Mouse (Mus musculus) kidney, adult 2 months (tissue): ENCODE measurements at regions not wholly inside any gene's neighbourhood (a gene's known extent, or its start where the extent isn't known, plus 50 kb on each side); places are given as distances from the start of the nearest gene placed in this dataset.

ENCODE experiments used
- DNase-seq: peaks from one replicate; pipeline ENCODE4 v3.0.0; 2021
- H3K27ac ChIP-seq: fragments of 200-500 bp; 2 replicates; pipeline ENCODE4 v1.5.1; 2012; ENCODE audit warnings: low read depth, low read length, control low read depth, inconsistent platforms; ENCODE audit not compliant: insufficient read depth
- H3K27me3 ChIP-seq: fragments of 200-500 bp; replicated peaks from 2 replicates; pipeline ENCODE4 v1.6.1; 2012; ENCODE audit warnings: mild to moderate bottlenecking, moderate library complexity, low read length, inconsistent platforms; ENCODE audit not compliant: control insufficient read depth, insufficient read depth
- H3K36me3 ChIP-seq: fragments of 200-500 bp; 2 replicates; pipeline ENCODE4 v1.6.1; 2012; ENCODE audit warnings: mild to moderate bottlenecking, moderate library complexity, low read length, inconsistent platforms; ENCODE audit not compliant: control insufficient read depth, insufficient read depth
- H3K4me1 ChIP-seq: fragments of 200-500 bp; 2 replicates; pipeline ENCODE4 v1.6.1; 2011; ENCODE audit warnings: low read length; ENCODE audit not compliant: control insufficient read depth, insufficient read depth
- H3K4me3 ChIP-seq: fragments of 200-500 bp; 2 replicates; pipeline ENCODE4 v1.5.1; 2011; ENCODE audit warnings: mild to moderate bottlenecking, low read depth, low read length, control low read depth; ENCODE audit not compliant: insufficient read depth
- CTCF ChIP-seq: fragments of 200-500 bp; conservative IDR thresholded peaks from 2 replicates; pipeline ENCODE4 v1.5.1; 2011; ENCODE audit warnings: low read depth, mild to moderate bottlenecking, control low read depth, low read length, moderate library complexity, mixed read lengths; ENCODE audit not compliant: insufficient read depth, insufficient read length
- POLR2A ChIP-seq: fragments of 200-500 bp; IDR thresholded peaks from one replicate; pipeline ENCODE4 v1.6.1; 2011; ENCODE audit warnings: low read depth, low read length, control low read depth
- WGBS: fragments of 180-500 bp; shearing (Covaris S2); methylation state at CpG from one replicate; pipeline ENCODE4 v1.1.7; 2018; 5-methylcytosine and 5-hydroxymethylcytosine counted together

DNA sequence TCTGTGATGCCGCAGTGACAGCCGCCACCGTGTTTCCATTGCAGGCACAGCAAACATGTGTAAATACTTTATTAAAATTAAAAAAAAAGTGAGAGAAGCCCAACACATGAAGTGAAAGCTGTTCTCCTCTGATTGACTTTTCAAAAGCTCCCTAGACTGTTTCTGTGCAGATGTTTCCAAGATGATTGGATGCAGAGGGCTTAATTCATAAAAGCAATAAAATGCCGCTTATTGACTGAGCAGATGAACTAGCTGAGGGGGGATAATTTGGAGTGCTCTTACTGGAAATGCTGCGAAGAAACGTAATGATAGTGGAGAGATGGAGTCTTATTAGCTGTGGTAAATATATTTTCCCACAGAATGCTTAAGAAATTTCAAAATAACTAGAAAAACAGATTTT is 170.4 kb downstream of the Rnf144a start:
- Histone ChIP-seq H3K4me3 (no peak overlapping the region), H3K27ac (no peak overlapping the region), H3K4me1 (no peaks in the 10 kb centered on the region), H3K36me3 (no peaks in the 10 kb centered on the region), H3K27me3 (no peaks in the 10 kb centered on the region)
- no peak for DNase-seq
- no peak for TF ChIP-seq CTCF
- no peak for TF ChIP-seq POLR2A
- 93% methylated on average over 6 of the region's 6 CpGs for WGBS

DNA sequence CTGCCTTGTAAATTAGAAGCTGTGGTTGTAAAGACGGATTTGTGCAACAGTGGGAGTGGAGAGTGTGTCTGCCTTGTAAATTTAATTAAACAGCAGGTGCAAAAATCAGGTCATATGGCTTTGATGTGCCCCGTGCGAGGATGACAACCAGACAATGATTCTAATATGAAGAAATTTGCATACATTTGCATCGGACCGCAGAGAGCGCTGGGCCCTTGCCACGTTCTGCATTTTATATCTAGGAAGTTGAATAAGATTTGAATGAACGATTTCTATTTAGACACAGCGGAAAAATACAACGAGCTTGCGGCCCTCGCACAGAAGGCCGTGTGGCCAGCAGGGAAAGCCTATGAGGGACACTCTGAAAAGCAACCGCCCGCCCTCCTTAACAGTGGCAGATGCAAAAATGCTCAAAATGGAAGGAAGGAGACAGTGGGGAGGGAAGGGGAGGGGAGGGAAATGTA is 187.5 kb downstream of the Rnf144a start:
- Histone ChIP-seq H3K36me3 (no peaks in the 10 kb centered on the region), H3K4me1 (no peaks in the 10 kb centered on the region), H3K27ac (no peak overlapping the region), H3K27me3 (no peaks in the 10 kb centered on the region), H3K4me3 (no peak overlapping the region)
- no peak for DNase-seq
- 87% methylated on average over 15 of the region's 15 CpGs for WGBS
- no peak for TF ChIP-seq POLR2A
- TF ChIP-seq CTCF: no peak

DNA sequence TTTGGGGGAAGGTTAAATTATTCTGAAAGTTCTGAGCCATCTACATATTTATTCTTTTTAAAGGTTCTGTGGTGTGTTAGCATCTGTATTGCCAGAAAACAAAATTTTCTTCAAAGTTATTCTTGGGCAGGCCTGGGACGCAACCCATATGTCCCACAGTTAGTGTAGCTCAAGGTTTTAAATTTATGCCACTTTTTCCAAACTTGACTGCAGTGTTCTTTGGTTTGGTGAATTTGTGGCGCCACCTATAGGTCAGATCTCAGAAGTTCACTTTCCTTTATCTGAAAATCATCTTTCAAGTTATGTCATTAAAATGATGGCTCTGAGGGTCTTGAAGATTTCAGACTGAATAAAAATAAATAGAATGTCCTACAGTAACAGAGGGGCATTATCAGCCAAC is 188.7 kb downstream of the Rnf144a start:
- 1% methylated on average over 2 of the region's 2 CpGs for WGBS
- Histone ChIP-seq H3K4me1 (no peaks in the 10 kb centered on the region), H3K27ac (no peak overlapping the region), H3K4me3 (no peak overlapping the region), H3K36me3 (no peaks in the 10 kb centered on the region), H3K27me3 (no peaks in the 10 kb centered on the region)
- TF ChIP-seq POLR2A (no peak), CTCF (0 out of 2 replicates have a peak, but pooled peaks have one; percentile 3)
- DNase-seq: peak; percentile 17

DNA sequence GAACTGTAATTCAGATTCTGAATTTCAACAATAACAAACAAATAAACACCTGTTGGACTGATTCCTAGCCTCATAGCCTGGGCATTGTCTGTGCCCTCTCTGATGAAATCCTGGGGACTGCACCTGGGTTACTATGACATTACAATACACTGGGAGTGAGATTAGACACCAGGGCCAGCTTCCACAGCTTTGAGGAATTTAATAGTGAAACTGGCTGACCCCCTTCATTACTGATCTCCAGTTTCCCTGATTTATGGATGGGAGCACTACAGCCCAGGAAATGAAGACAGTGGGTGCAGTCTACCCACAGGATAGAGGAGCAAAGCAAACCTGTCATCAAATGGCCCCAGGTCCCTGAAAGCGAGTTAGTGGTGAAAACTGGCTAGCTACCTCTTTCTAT is 202.6 kb downstream of the Rnf144a start:
- H3K4me3 ChIP-seq: no peak overlapping the region
- TF ChIP-seq CTCF (no peak), POLR2A (no peak)
- no peak for DNase-seq
- H3K4me1 ChIP-seq: no peaks in the 10 kb centered on the region
- 40% methylated on average over 1 of the region's 1 CpGs for WGBS
- H3K27ac ChIP-seq: no peak overlapping the region
- H3K36me3 ChIP-seq: no peaks in the 10 kb centered on the region
- no peaks in the 10 kb centered on the region for H3K27me3 ChIP-seq

DNA sequence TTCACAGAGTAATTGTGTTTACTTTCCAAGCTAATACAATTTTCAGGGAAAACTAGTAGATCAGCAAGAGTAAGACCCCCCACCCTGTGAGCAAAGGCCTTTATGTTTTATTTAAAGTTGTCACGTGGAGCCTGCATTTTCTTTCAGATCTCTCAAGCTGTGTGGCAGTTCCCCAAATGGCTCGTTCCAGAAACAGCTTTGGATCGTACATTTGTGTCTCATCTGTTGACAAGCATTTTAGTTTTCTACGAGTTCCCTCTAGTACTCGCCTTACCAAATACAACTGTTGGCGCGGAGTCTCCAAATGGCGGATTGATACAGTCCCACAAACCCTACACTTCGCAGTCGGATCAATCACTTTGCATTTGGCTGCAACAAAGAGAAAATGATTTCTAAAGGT is 203.6 kb downstream of the Rnf144a start:
- no peak overlapping the region for H3K27ac ChIP-seq

DNA sequence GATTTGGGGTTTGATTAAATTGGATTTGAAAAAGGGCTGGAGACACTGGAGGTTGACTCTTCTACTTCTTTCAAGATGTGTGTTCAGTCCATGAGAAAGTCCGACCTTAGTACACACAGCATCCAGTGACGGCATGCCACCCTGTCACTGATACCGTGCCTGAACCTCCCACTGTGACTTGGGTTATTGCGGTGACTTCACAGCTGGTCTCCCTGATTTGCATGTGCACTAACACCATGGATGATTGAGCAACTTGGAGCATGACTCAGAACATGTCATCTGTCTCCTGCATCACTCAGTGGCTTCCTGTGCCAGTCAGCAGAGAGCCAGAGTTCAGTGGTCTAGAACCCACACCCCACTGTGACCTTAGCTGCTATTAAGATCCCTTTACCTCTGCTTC is 208.3 kb downstream of the Rnf144a start:
- no peak overlapping the region for H3K27ac ChIP-seq
- TF ChIP-seq CTCF (no peak), POLR2A (no peak)
- 54% methylated on average over 4 of the region's 4 CpGs for WGBS
- no peaks in the 10 kb centered on the region for H3K27me3 ChIP-seq
- no peaks in the 10 kb centered on the region for H3K36me3 ChIP-seq
- DNase-seq: no peak
- H3K4me1 ChIP-seq: no peaks in the 10 kb centered on the region
- H3K4me3 ChIP-seq: no peak overlapping the region

More for the DNA sequence above, 203.6 kb downstream of the Rnf144a start:
- Histone ChIP-seq H3K36me3 (no peaks in the 10 kb centered on the region), H3K27me3 (no peaks in the 10 kb centered on the region), H3K4me3 (no peak overlapping the region), H3K4me1 (no peaks in the 10 kb centered on the region)
- no peak for TF ChIP-seq CTCF
- no peak for TF ChIP-seq POLR2A
- no peak for DNase-seq
- WGBS: 72% methylated on average over 10 of the region's 10 CpGs

DNA sequence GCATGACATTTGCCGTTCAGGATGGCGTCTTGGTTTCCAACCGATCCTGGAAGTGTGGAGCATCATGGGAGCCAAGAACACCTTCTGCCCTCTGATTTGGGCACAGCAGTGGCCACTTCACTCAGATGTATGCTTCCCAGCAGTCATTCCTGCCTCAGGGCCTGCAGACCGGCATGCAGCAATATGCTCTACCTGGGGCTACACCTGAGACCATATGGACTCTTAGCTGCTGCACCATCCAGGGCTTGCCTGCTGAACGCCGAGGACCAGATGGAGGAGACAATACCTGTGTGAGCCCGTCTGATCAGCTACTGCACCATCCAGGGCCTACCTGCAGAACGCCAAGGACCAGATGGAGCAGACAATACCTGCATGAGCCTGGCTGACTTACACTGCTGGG is 209.0 kb downstream of the Rnf144a start:
- WGBS: 93% methylated on average over 8 of the region's 8 CpGs
- DNase-seq: no peak
- no peak for TF ChIP-seq CTCF
- no peak for TF ChIP-seq POLR2A
- Histone ChIP-seq H3K27ac (no peak overlapping the region), H3K27me3 (no peaks in the 10 kb centered on the region), H3K4me1 (no peaks in the 10 kb centered on the region), H3K4me3 (no peak overlapping the region), H3K36me3 (no peaks in the 10 kb centered on the region)
